Mouse (Mus musculus) c-Kit-positive CD71-negative TER-119-negative erythroid progenitor cells, embryonic 14.5 days (primary cell): Measurements from ENCODE around the gene Dok5.

Experiments used
- DNase-seq: peaks from one replicate; pipeline ENCODE4 v3.0.0-alpha.2; 2013; ENCODE audit warnings: low read depth

The Dok5 gene

GRCm38 (mm10) chr2:170862799-170863198 lies 131.2 kb downstream of the Dok5 start:
- DNase-seq, result no peak

- no peak for DNase-seq
Observed at GRCm38 (mm10) chr2:170863201-170863600, 131.6 kb downstream of the Dok5 start.

GRCm38 (mm10) chr2:170864043-170864442 lies 132.4 kb downstream of the Dok5 start:
- DNase-seq, result no peak

GRCm38 (mm10) chr2:170864820-170865219 lies 133.2 kb downstream of the Dok5 start:
- DNase-seq, result no peak

- DNase-seq, result no peak
Observed at GRCm38 (mm10) chr2:170870566-170870965, 139.0 kb downstream of the Dok5 start.

GRCm38 (mm10) chr2:170871469-170871868 lies 139.9 kb downstream of the Dok5 start:
- no peak for DNase-seq

GRCm38 (mm10) chr2:170873382-170873781 lies 141.8 kb downstream of the Dok5 start:
- peak; percentile 41 for DNase-seq

GRCm38 (mm10) chr2:170877515-170877914 lies 145.9 kb downstream of the Dok5 start:
- peak; percentile 63 for DNase-seq

GRCm38 (mm10) chr2:170877936-170878335 lies 146.3 kb downstream of the Dok5 start:
- DNase-seq, result no peak

- no peak for DNase-seq
Observed at GRCm38 (mm10) chr2:170884209-170884801, 152.7 kb downstream of the Dok5 start.

GRCm38 (mm10) chr2:170887984-170888383 lies 156.4 kb downstream of the Dok5 start:
- DNase-seq, result no peak

- DNase-seq, result no peak
Observed at GRCm38 (mm10) chr2:170895096-170895495, 163.5 kb downstream of the Dok5 start.

GRCm38 (mm10) chr2:170902204-170903028 lies 170.8 kb downstream of the Dok5 start:
- no peak for DNase-seq

- no peak for DNase-seq
Observed at GRCm38 (mm10) chr2:170903029-170903306, 171.4 kb downstream of the Dok5 start.

GRCm38 (mm10) chr2:170903367-170903766 lies 171.8 kb downstream of the Dok5 start:
- DNase-seq, result no peak

GRCm38 (mm10) chr2:170912589-170913223 lies 181.1 kb downstream of the Dok5 start:
- peak; percentile 17 for DNase-seq

GRCm38 (mm10) chr2:170913863-170914262 lies 182.3 kb downstream of the Dok5 start:
- no peak for DNase-seq

GRCm38 (mm10) chr2:170915646-170916045 lies 184.0 kb downstream of the Dok5 start:
- DNase-seq, result no peak

- no peak for DNase-seq
Observed at GRCm38 (mm10) chr2:170922260-170922659, 190.7 kb downstream of the Dok5 start.

- DNase-seq, result no peak
Observed at GRCm38 (mm10) chr2:170924131-170924530, 192.5 kb downstream of the Dok5 start.

- no peak for DNase-seq
Observed at GRCm38 (mm10) chr2:170926237-170926636, 194.6 kb downstream of the Dok5 start.
